Mouse (Mus musculus) lung, postnatal 0 days (tissue): ENCODE results near the gene Kcnh1. TPM values are rescaled to one million over a fixed set of nuclear protein-coding genes. Genes with fewer than 3 reads are reported as not detected.

Experiments
- ATAC-seq: fragments of 200-750 bp; cut with Nextera tagmentation; 2 replicates; pipeline ENCODE4 v1.8.0; 2017; ENCODE audit warnings: moderate library complexity
- DNase-seq: peaks from one replicate; pipeline ENCODE4 v3.0.0-alpha.2; 2016; ENCODE audit warnings: low spot score
- H3K27ac ChIP-seq: fragments of 300-500 bp; sonication (generic); 2 replicates; pipeline ENCODE4 v1.5.1; 2014; ENCODE audit warnings: antibody characterized with exemption, mild to moderate bottlenecking, low read length, mixed read lengths
- H3K27me3 ChIP-seq: fragments of 300-500 bp; sonication (generic); replicated peaks from 2 replicates; pipeline ENCODE4 v1.6.1; 2014; ENCODE audit warnings: low read length, mixed read lengths; ENCODE audit not compliant: insufficient read depth
- H3K36me3 ChIP-seq: fragments of 300-500 bp; sonication (generic); 2 replicates; pipeline ENCODE4 v1.6.1; 2014; ENCODE audit warnings: low read length, mixed read lengths; ENCODE audit not compliant: insufficient read depth
- H3K4me1 ChIP-seq: fragments of 300-500 bp; sonication (generic); 2 replicates; pipeline ENCODE4 v1.6.1; 2014; ENCODE audit warnings: antibody characterized with exemption, low read depth, low read length, mixed read lengths; ENCODE audit not compliant: insufficient read depth
- H3K4me2 ChIP-seq: fragments of 300-500 bp; sonication (generic); replicated peaks from 2 replicates; pipeline ENCODE4 v1.6.1; 2014; ENCODE audit warnings: low read depth, mild to moderate bottlenecking, low read length, moderate library complexity, mixed read lengths
- H3K4me3 ChIP-seq: fragments of 300-500 bp; sonication (generic); 2 replicates; pipeline ENCODE4 v1.5.1; 2014; ENCODE audit warnings: low read depth, low read length
- H3K9ac ChIP-seq: fragments of 300-500 bp; sonication (generic); replicated peaks from 2 replicates; pipeline ENCODE4 v1.6.1; 2014; ENCODE audit warnings: low read depth, mild to moderate bottlenecking
- H3K9me3 ChIP-seq: fragments of 300-500 bp; sonication (generic); 2 replicates; pipeline ENCODE4 v1.6.1; 2016; ENCODE audit warnings: low read length, mixed read lengths
- CTCF ChIP-seq: IDR thresholded peaks from 2 replicates; pipeline ENCODE4 v1.5.1; 2016; ENCODE audit warnings: antibody characterized with exemption, mild to moderate bottlenecking
- EP300 ChIP-seq: IDR thresholded peaks from 2 replicates; pipeline ENCODE4 v1.6.1; 2016; ENCODE audit warnings: antibody characterized with exemption, mild to moderate bottlenecking, control low read depth
- WGBS: fragments of 180-500 bp; shearing (Covaris S2); extraction: QIAGEN DNeasy Blood & Tissue Kit; methylation state at CpG from one replicate; pipeline ENCODE4 v1.1.7; 2014; 5-methylcytosine and 5-hydroxymethylcytosine counted together
- polyA plus RNA-seq: library from polyadenylated mRNA; unstranded; fragments of >200 nt; fragmentation: Nextera tagmentation; extraction: Ambion mirVana; gene quantifications from 2 replicates; pipeline ENCODE4 v1.2.1, GENCODE M21; 2015

The Kcnh1 gene
- polyA plus RNA-seq, 1 experiment from 2014 or later, result 4.4 TPM

- ATAC-seq (no peak), DNase-seq (no peak)
- 74% methylated on average over 4 of the region's 4 CpGs for WGBS
- no peaks in the 10 kb centered on the region for H3K4me1 ChIP-seq
- no peak overlapping the region for H3K9ac ChIP-seq
- H3K4me2 ChIP-seq, result no peak overlapping the region
- TF ChIP-seq CTCF, result no peak
- TF ChIP-seq EP300, result no peak
- H3K27ac ChIP-seq, result no peak overlapping the region
- no peaks in the 10 kb centered on the region for H3K27me3 ChIP-seq
- H3K36me3 ChIP-seq, result no peaks in the 10 kb centered on the region
- no peak overlapping the region for H3K4me3 ChIP-seq
- H3K9me3 ChIP-seq, result no peaks in the 10 kb centered on the region
These were observed 151.2 kb downstream of the Kcnh1 start for GRCm38 (mm10) chr1:192341774-192342173.

- H3K4me1 ChIP-seq, result no peaks in the 10 kb centered on the region
- no peaks in the 10 kb centered on the region for H3K36me3 ChIP-seq
- DNase-seq (no peak), ATAC-seq (no peak)
- no peak overlapping the region for H3K4me2 ChIP-seq
- WGBS, result 91% methylated on average over 4 of the region's 4 CpGs
- TF ChIP-seq EP300 (no peak), CTCF (no peak)
- no peaks in the 10 kb centered on the region for H3K9me3 ChIP-seq
- no peaks in the 10 kb centered on the region for H3K27me3 ChIP-seq
- no peak overlapping the region for H3K27ac ChIP-seq
- H3K9ac ChIP-seq, result no peak overlapping the region
- no peak overlapping the region for H3K4me3 ChIP-seq
These were observed 153.4 kb downstream of the Kcnh1 start for GRCm38 (mm10) chr1:192343996-192344395.

DNA sequence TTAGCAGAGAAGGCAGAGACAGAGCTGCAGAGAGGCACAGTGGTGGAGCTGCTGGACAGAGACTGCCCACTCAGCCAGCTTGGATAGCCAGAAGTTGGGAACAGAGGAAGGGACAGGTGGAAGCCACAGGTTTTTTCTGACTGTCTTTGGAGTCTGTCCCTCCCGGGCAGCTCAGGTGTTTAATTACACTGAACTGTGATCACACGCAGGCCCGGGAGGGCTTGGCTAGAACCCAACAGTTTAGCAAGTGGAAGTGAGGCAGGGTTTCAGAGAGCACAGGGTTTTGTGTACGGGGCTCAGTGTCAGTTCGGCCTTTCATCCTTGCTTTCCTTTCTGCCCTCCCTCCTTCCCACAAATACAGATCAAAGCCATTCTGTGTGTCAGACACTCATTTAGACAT is 156.8 kb downstream of the Kcnh1 start:
- Histone ChIP-seq H3K4me3 (no peak overlapping the region), H3K27me3 (no peaks in the 10 kb centered on the region), H3K9ac (no peak overlapping the region), H3K27ac (no peak overlapping the region), H3K9me3 (no peaks in the 10 kb centered on the region), H3K4me2 (no peak overlapping the region), H3K36me3 (no peaks in the 10 kb centered on the region), H3K4me1 (no peaks in the 10 kb centered on the region)
- DNase-seq, result no peak
- WGBS, result 39% methylated on average over 5 of the region's 5 CpGs
- TF ChIP-seq EP300 (no peak), CTCF (no peak)
- no peak for ATAC-seq

DNA sequence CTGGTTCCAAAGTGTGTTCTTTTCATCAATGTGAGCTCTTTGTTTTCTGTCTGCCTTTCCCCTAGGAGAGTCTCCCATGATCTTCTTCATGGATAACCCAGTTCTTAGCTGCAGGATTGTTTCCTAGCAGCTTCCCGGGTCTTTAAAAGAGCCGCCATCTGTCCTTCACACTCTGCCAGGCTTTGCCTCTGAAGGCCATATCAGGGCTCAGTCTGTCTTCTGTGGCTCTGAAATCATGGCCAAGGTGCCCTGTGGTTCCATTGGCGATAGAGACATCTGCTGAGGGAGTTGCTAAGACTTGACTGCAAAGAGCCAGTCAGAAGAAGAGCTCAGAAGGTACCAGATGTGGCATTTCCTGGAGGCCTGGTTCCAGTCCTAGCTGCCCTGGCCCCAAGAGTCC is 165.7 kb downstream of the Kcnh1 start:
- no peak for ATAC-seq

DNA sequence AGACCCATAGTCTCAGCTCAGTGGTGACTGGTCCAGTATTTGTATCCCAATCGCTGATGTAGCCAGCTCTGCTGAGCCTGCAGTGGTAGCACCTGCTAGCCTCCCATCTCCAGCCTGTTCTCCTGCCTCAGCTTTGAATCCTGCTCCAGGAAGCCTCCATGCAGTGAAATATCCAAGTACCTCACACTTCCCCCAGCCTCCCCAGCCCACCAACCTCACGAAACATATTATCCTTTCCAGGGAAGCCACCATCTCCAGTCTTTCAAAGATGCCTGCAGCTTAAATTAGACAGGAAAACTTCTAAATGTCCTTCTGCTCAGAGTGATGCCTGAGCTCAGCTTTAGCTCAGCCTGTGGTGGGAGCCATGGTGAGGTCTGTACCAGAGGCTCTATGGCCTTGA is 168.6 kb downstream of the Kcnh1 start:
- H3K9me3 ChIP-seq, result no peaks in the 10 kb centered on the region
- 81% methylated on average over 2 of the region's 2 CpGs for WGBS

More for the DNA sequence above, 165.7 kb downstream of the Kcnh1 start:
- H3K27ac ChIP-seq, result no peak overlapping the region
- no peak overlapping the region for H3K4me3 ChIP-seq
- H3K4me1 ChIP-seq, result no peaks in the 10 kb centered on the region
- no peaks in the 10 kb centered on the region for H3K9me3 ChIP-seq
- H3K36me3 ChIP-seq, result no peaks in the 10 kb centered on the region
- WGBS, result 85% methylated on average over 3 of the region's 3 CpGs
- no peak overlapping the region for H3K9ac ChIP-seq
- H3K27me3 ChIP-seq, result no peaks in the 10 kb centered on the region
- TF ChIP-seq CTCF (no peak), EP300 (no peak)
- H3K4me2 ChIP-seq, result no peak overlapping the region
- no peak for DNase-seq

DNA sequence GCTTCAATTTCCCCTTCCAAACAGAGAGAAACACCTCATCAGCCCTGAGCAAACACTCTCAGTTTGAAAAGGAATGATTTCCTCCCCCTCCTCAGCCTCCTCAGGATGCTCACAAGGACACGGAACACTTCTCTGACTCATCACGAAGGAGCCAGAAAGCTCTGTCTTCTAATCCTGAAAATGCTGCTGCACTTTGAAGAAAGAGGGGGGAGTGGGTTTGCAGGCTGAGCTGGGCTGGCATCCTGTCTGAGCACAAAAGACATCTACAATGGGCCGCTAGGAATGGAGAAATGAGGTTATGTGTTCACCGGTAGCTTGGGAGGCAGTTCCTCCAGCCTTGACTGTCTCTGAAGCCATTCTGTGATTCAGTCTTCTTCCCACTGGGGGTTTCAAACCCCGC is 177.8 kb downstream of the Kcnh1 start:
- ATAC-seq (no peak), DNase-seq (no peak)
- H3K9me3 ChIP-seq, result no peaks in the 10 kb centered on the region
- no peaks in the 10 kb centered on the region for H3K27me3 ChIP-seq
- H3K27ac ChIP-seq, result no peak overlapping the region
- no peaks in the 10 kb centered on the region for H3K4me1 ChIP-seq
- no peaks in the 10 kb centered on the region for H3K36me3 ChIP-seq
- TF ChIP-seq EP300, result no peak
- TF ChIP-seq CTCF, result no peak
- WGBS, result 51% methylated on average over 5 of the region's 5 CpGs
- H3K4me3 ChIP-seq, result no peak overlapping the region
- H3K9ac ChIP-seq, result no peak overlapping the region
- no peak overlapping the region for H3K4me2 ChIP-seq

More for the DNA sequence above, 168.6 kb downstream of the Kcnh1 start:
- Histone ChIP-seq H3K4me2 (no peak overlapping the region), H3K36me3 (no peaks in the 10 kb centered on the region), H3K27ac (no peak overlapping the region), H3K4me3 (no peak overlapping the region), H3K27me3 (no peaks in the 10 kb centered on the region), H3K4me1 (no peaks in the 10 kb centered on the region), H3K9ac (no peak overlapping the region)
- ATAC-seq (no peak), DNase-seq (no peak)
- TF ChIP-seq CTCF, result no peak

DNA sequence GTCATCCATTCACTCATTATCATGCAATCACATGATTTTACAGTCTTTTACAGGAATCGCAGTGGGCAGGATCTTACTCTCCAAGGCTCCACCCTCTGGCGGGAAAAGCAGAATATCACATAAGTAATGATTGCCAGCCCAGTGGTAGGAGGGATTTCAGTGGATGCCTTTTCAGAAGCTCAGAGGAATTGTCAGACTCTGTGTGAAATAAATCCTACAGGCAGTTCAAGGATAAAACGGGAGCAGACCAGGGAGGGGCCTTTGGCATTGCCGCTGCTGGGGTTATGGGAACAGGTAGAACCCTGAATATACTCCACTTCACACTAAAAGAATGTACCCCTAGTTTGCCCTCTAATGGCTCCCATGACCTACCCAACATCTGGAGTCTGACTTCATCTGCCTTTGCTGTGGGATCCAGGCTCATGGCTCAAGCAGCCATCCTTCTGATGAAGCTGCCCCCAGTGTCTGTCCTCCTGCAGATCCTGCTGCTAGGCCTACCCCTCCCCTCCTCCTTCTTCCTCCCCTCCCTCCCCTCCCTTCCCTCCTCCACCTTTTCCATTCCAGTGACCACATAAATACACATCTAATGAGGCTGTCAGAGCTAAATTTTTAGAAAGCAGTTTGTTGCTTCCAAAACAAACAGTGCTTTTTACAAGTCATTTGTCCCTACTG is 181.5 kb downstream of the Kcnh1 start:
- no peak overlapping the region for H3K9ac ChIP-seq
- H3K4me1 ChIP-seq, result no peaks in the 10 kb centered on the region
- no peak for DNase-seq
- no peak for ATAC-seq
- no peak overlapping the region for H3K4me2 ChIP-seq
- no peaks in the 10 kb centered on the region for H3K27me3 ChIP-seq
- no peaks in the 10 kb centered on the region for H3K9me3 ChIP-seq
- H3K36me3 ChIP-seq, result no peaks in the 10 kb centered on the region
- 78% methylated on average over 4 of the region's 4 CpGs for WGBS
- H3K4me3 ChIP-seq, result no peak overlapping the region
- TF ChIP-seq EP300, result no peak
- no peak for TF ChIP-seq CTCF
- H3K27ac ChIP-seq, result no peak overlapping the region
